Mouse (Mus musculus) E14TG2a.4 (cell line): ENCODE measurements around the gene Ms4a6d.

Experiments used
- CTCF ChIP-seq: conservative IDR thresholded peaks from 2 replicates; pipeline ENCODE4 v1.5.1; 2014; ENCODE audit warnings: low read length
- NANOG ChIP-seq: IDR thresholded peaks from 2 replicates; pipeline ENCODE4 v1.6.1; 2014; ENCODE audit warnings: borderline replicate concordance, low read length, mixed read lengths
- POU5F1 ChIP-seq: IDR thresholded peaks from 2 replicates; pipeline ENCODE4 v1.6.1; 2014; ENCODE audit warnings: low read length, borderline replicate concordance

DNA sequence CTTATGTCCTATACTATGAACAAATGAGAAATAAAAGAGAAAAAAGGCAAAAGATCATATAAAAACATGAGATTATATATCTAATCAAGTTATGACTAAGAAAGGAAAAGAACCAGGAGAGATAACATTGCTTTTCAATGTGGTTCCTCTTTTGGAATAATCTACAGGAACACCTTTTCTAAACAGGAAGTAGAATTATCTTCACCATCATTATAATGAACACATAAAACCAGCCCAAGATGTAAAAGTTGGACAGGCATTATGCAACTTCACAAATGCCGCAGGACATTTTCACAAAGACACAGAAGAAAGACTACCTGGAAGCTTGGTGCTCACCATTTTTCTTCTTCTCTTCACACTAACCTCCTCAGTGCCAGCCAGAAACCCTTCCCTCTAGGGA is 8.4 kb upstream of the Ms4a6d start:
- TF ChIP-seq CTCF (no peak), POU5F1 (no peak), NANOG (no peak)
